ENCODE assay signal across 18 mouse cellular contexts in the genomic region with DNA sequence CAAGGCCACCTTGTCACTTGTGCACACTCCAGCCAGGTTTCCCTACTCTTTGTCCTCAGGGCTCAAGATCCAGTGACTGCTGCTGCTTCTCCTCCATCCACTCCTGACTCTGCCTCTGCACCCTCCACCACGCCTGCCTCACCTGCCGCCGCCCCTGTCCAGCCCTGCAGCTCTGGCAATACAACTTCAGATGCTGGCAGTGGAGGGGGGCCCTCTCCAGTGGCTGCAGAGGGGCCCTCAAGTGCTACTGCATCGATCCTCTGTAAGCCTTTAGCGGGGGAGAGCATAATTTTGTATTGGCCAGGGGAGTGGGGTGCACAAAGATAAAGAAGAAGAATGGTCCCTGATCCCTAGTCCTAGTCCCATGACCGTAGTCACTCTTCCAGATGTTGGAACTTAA. TPM values are rescaled to one million over a fixed set of nuclear protein-coding genes. Genes with fewer than 3 reads are reported as not detected.
DNase-seq lines count a peak whose midpoint lies in the region; ATAC-seq and TF ChIP-seq lines count a peak whose summit lies in the region.
"Had no signal": no experiment of that assay in that cellular context is flagged by ENCODE, and none has a peak within 500 bp of the region (broad histone marks: within the 10 kb centered on the region; RNA-seq: fewer than 3 reads in every experiment).

No protein-coding gene starts in this region.

- H3K27me3 ChIP-seq in hindbrain, embryonic 10.5 days (ENCODE audit: insufficient read depth, poor library complexity, severe bottlenecking) = no peaks in the 10 kb centered on the region
- H3K27me3 ChIP-seq in hindbrain, embryonic 12.5 days = no peaks in the 10 kb centered on the region
- H3K27me3 ChIP-seq in midbrain, embryonic 12.5 days = no peaks in the 10 kb centered on the region
- H3K27me3 ChIP-seq in midbrain, postnatal 0 days (ENCODE audit: insufficient read depth, low read length) = no peaks in the 10 kb centered on the region
- H3K27me3 ChIP-seq in midbrain, embryonic 15.5 days (replicated peaks) = no peaks in the 10 kb centered on the region
- H3K27me3 ChIP-seq: kidney, embryonic 15.5 days; Patski had no signal

- no peak for TF ChIP-seq CTCF in midbrain, postnatal 0 days (IDR thresholded peaks at IDR 0.05)

- no peak overlapping the region for H3K4me2 ChIP-seq in hindbrain, embryonic 12.5 days (replicated peaks)
- no peak overlapping the region for H3K4me2 ChIP-seq in midbrain, embryonic 12.5 days (replicated peaks)
- H3K4me2 ChIP-seq in midbrain, postnatal 0 days (ENCODE audit: low read depth, low read length, poor library complexity, severe bottlenecking) = no peak overlapping the region
- 0 out of 2 replicates have a peak overlapping the region, but pooled peaks have one; percentile 92 for H3K4me2 ChIP-seq in midbrain, embryonic 15.5 days

- H3K4me1 ChIP-seq in hindbrain, embryonic 10.5 days (replicated peaks) = peaks cover 42% of the 10 kb centered on the region
- H3K4me1 ChIP-seq in hindbrain, embryonic 12.5 days = peaks cover 24% of the 10 kb centered on the region
- peaks cover 27% of the 10 kb centered on the region for H3K4me1 ChIP-seq in midbrain, embryonic 12.5 days
- no peaks in the 10 kb centered on the region for H3K4me1 ChIP-seq in midbrain, postnatal 0 days (ENCODE audit: insufficient read depth, low read length)
- peaks cover 28% of the 10 kb centered on the region for H3K4me1 ChIP-seq in midbrain, embryonic 15.5 days

- H3K36me3 ChIP-seq in hindbrain, embryonic 10.5 days = peaks cover 57% of the 10 kb centered on the region
- peaks cover 51% of the 10 kb centered on the region for H3K36me3 ChIP-seq in hindbrain, embryonic 12.5 days
- peaks cover 54% of the 10 kb centered on the region for H3K36me3 ChIP-seq in midbrain, embryonic 12.5 days
- H3K36me3 ChIP-seq in midbrain, postnatal 0 days (ENCODE audit: insufficient read depth, low read length) = peaks cover 41% of the 10 kb centered on the region
- peaks cover 35% of the 10 kb centered on the region for H3K36me3 ChIP-seq in midbrain, embryonic 15.5 days (replicated peaks)

- H3K9ac ChIP-seq in hindbrain, embryonic 12.5 days = no peak overlapping the region
- H3K9ac ChIP-seq in midbrain, embryonic 12.5 days (replicated peaks) = peak overlapping the region; percentile 31; the same call in 1 of the 2 replicates
- H3K9ac ChIP-seq in midbrain, postnatal 0 days (replicated peaks; ENCODE audit: low read length, poor library complexity, severe bottlenecking) = no peak overlapping the region
- no peak overlapping the region for H3K9ac ChIP-seq in midbrain, embryonic 15.5 days
- H3K9ac ChIP-seq: kidney, embryonic 15.5 days had no signal

- no peak overlapping the region; the same call in 1 of the 2 replicates for H3K27ac ChIP-seq in hindbrain, embryonic 10.5 days
- no peak overlapping the region for H3K27ac ChIP-seq in hindbrain, embryonic 12.5 days
- no peak overlapping the region for H3K27ac ChIP-seq in midbrain, embryonic 12.5 days (replicated peaks)
- H3K27ac ChIP-seq in midbrain, postnatal 0 days (ENCODE audit: low read depth, low read length) = no peak overlapping the region
- no peak overlapping the region for H3K27ac ChIP-seq in midbrain, embryonic 15.5 days
- H3K27ac ChIP-seq: kidney, embryonic 15.5 days had no signal

- H3K9me3 ChIP-seq in hindbrain, embryonic 10.5 days = no peaks in the 10 kb centered on the region
- H3K9me3 ChIP-seq in hindbrain, embryonic 12.5 days (replicated peaks) = no peaks in the 10 kb centered on the region
- H3K9me3 ChIP-seq in midbrain, embryonic 12.5 days = no peaks in the 10 kb centered on the region
- H3K9me3 ChIP-seq in midbrain, postnatal 0 days (ENCODE audit: low read length) = no peaks in the 10 kb centered on the region
- H3K9me3 ChIP-seq in midbrain, embryonic 15.5 days = no peaks in the 10 kb centered on the region
- H3K9me3 ChIP-seq: kidney, embryonic 15.5 days had no signal

- H3K4me3 ChIP-seq in hindbrain, embryonic 10.5 days = peak overlapping the region; percentile 93
- no peak overlapping the region for H3K4me3 ChIP-seq in hindbrain, embryonic 12.5 days
- no peak overlapping the region for H3K4me3 ChIP-seq in midbrain, embryonic 12.5 days
- H3K4me3 ChIP-seq in midbrain, postnatal 0 days (ENCODE audit: low read depth, low read length) = no peak overlapping the region
- H3K4me3 ChIP-seq in midbrain, embryonic 15.5 days = no peak overlapping the region

- ATAC-seq in hindbrain, embryonic 12.5 days (ENCODE audit: low FRiP score) = no peak
- ATAC-seq in midbrain, embryonic 12.5 days (ENCODE audit: low FRiP score, low read depth) = no peak
- no peak for ATAC-seq in midbrain, postnatal 0 days (ENCODE audit: low FRiP score)
- ATAC-seq in midbrain, embryonic 15.5 days (replicated peaks) = no peak
- ATAC-seq: inflammation-experienced regulatory T-cells, adult 6 months; Patski had no signal

- 98% methylated on average over 6 of the region's 6 CpGs for WGBS in hindbrain, embryonic 10.5 days
- 94% methylated on average over 6 of the region's 6 CpGs for WGBS in hindbrain, embryonic 12.5 days
- 95% methylated on average over 6 of the region's 6 CpGs for WGBS in midbrain, embryonic 12.5 days
- WGBS in midbrain, postnatal 0 days = 97% methylated on average over 6 of the region's 6 CpGs
- WGBS in midbrain, embryonic 15.5 days = 97% methylated on average over 6 of the region's 6 CpGs

- DNase-seq in cerebellum, adult 11-12 months = peak; percentile 50
- DNase-seq in cerebellum, adult 11 months = no peak
- no peak for DNase-seq in hindbrain, embryonic 10.5 days (ENCODE audit: low spot score)
- no peak for DNase-seq in midbrain, postnatal 0 days (ENCODE audit: low spot score)
- DNase-seq in urinary bladder, postnatal 25 days (ENCODE audit: low spot score) = no peak
- DNase-seq: adrenal gland, postnatal 36 days; lung, postnatal 10 days; thymus, postnatal 4 days had no signal

RNA-seq across cellular contexts. Expression of a gene that starts 2.2 kb away (rescaled TPM):
- polyA plus RNA-seq in hindbrain, embryonic 10.5 days (2016; fragmentation: Nextera tagmentation; extraction: Ambion mirVana) = 69.0 and 72.5 TPM in 2 replicates
- 59.4 and 60.7 TPM in 2 replicates for polyA plus RNA-seq in hindbrain, embryonic 12.5 days (2016; fragmentation: Nextera tagmentation; extraction: Ambion mirVana)
- 64.7 and 71.2 TPM in 2 replicates for polyA plus RNA-seq in midbrain, embryonic 12.5 days (2016; fragmentation: Nextera tagmentation; extraction: Ambion mirVana)
- total RNA-seq in midbrain, postnatal 0 days (2014; rRNA removed) = 103 and 120 TPM in 2 replicates
- 29.7 and 30.4 TPM in 2 replicates for polyA plus RNA-seq in midbrain, postnatal 0 days (2015; fragmentation: Nextera tagmentation; extraction: Ambion mirVana)
- 45.9 and 48.0 TPM in 2 replicates for polyA plus RNA-seq in midbrain, embryonic 15.5 days (2015; fragmentation: Nextera tagmentation; extraction: Ambion mirVana)

RNA-seq across cellular contexts. Expression of a gene that starts 2.9 kb away (rescaled TPM):
- 173 and 180 TPM in 2 replicates for polyA plus RNA-seq in hindbrain, embryonic 10.5 days (2016; fragmentation: Nextera tagmentation; extraction: Ambion mirVana)
- 124 and 140 TPM in 2 replicates for polyA plus RNA-seq in hindbrain, embryonic 12.5 days (2016; fragmentation: Nextera tagmentation; extraction: Ambion mirVana)
- polyA plus RNA-seq in midbrain, embryonic 12.5 days (2016; fragmentation: Nextera tagmentation; extraction: Ambion mirVana) = 137 and 152 TPM in 2 replicates
- 46.7 and 66.0 TPM in 2 replicates for total RNA-seq in midbrain, postnatal 0 days (2014; rRNA removed)
- 187 and 205 TPM in 2 replicates for polyA plus RNA-seq in midbrain, postnatal 0 days (2015; fragmentation: Nextera tagmentation; extraction: Ambion mirVana)
- polyA plus RNA-seq in midbrain, embryonic 15.5 days (2015; fragmentation: Nextera tagmentation; extraction: Ambion mirVana) = 206 and 232 TPM in 2 replicates

RNA-seq across cellular contexts. Expression of a gene that starts 7.6 kb away (rescaled TPM):
- 2.1 and 2.9 TPM in 2 replicates for polyA plus RNA-seq in hindbrain, embryonic 10.5 days (2016; fragmentation: Nextera tagmentation; extraction: Ambion mirVana)
- polyA plus RNA-seq in hindbrain, embryonic 12.5 days (2016; fragmentation: Nextera tagmentation; extraction: Ambion mirVana) = 1.5 and 2.4 TPM in 2 replicates
- polyA plus RNA-seq in midbrain, embryonic 12.5 days (2016; fragmentation: Nextera tagmentation; extraction: Ambion mirVana) = 0.21 and 0.47 TPM in 2 replicates
- 0.60 TPM in 1 of 2 replicates, not detected in the other for total RNA-seq in midbrain, postnatal 0 days (2014; rRNA removed)
- polyA plus RNA-seq in midbrain, postnatal 0 days (2015; fragmentation: Nextera tagmentation; extraction: Ambion mirVana) = 0.46 TPM in 1 of 2 replicates, not detected in the other
- 0.41 and 1.3 TPM in 2 replicates for polyA plus RNA-seq in midbrain, embryonic 15.5 days (2015; fragmentation: Nextera tagmentation; extraction: Ambion mirVana)
- total RNA-seq: adrenal gland, postnatal 36 days; left cerebral cortex, adult 8-10 months; monocyte, adult 5-6 weeks had no signal
- polyA plus RNA-seq: erythroblast, embryonic 14.5 days; heart, postnatal 0 days; inflammation-experienced regulatory T-cells, adult 6 months had no signal

RNA-seq across cellular contexts. Expression of a gene that starts 19.9 kb away (rescaled TPM):
- 207 and 220 TPM in 2 replicates for polyA plus RNA-seq in hindbrain, embryonic 10.5 days (2016; fragmentation: Nextera tagmentation; extraction: Ambion mirVana)
- polyA plus RNA-seq in hindbrain, embryonic 12.5 days (2016; fragmentation: Nextera tagmentation; extraction: Ambion mirVana) = 152 and 155 TPM in 2 replicates
- 132 and 137 TPM in 2 replicates for polyA plus RNA-seq in midbrain, embryonic 12.5 days (2016; fragmentation: Nextera tagmentation; extraction: Ambion mirVana)
- total RNA-seq in midbrain, postnatal 0 days (2014; rRNA removed) = 236 and 250 TPM in 2 replicates
- polyA plus RNA-seq in midbrain, postnatal 0 days (2015; fragmentation: Nextera tagmentation; extraction: Ambion mirVana) = 196 and 210 TPM in 2 replicates
- polyA plus RNA-seq in midbrain, embryonic 15.5 days (2015; fragmentation: Nextera tagmentation; extraction: Ambion mirVana) = 133 and 143 TPM in 2 replicates

RNA-seq across cellular contexts. Expression of a gene that starts 23.5 kb away (rescaled TPM):
- 30.7 and 31.0 TPM in 2 replicates for polyA plus RNA-seq in hindbrain, embryonic 10.5 days (2016; fragmentation: Nextera tagmentation; extraction: Ambion mirVana)
- polyA plus RNA-seq in hindbrain, embryonic 12.5 days (2016; fragmentation: Nextera tagmentation; extraction: Ambion mirVana) = 44.2 and 44.5 TPM in 2 replicates
- 47.8 and 49.9 TPM in 2 replicates for polyA plus RNA-seq in midbrain, embryonic 12.5 days (2016; fragmentation: Nextera tagmentation; extraction: Ambion mirVana)
- total RNA-seq in midbrain, postnatal 0 days (2014; rRNA removed) = 56.9 and 58.2 TPM in 2 replicates
- 15.4 and 16.1 TPM in 2 replicates for polyA plus RNA-seq in midbrain, postnatal 0 days (2015; fragmentation: Nextera tagmentation; extraction: Ambion mirVana)
- 37.0 and 37.7 TPM in 2 replicates for polyA plus RNA-seq in midbrain, embryonic 15.5 days (2015; fragmentation: Nextera tagmentation; extraction: Ambion mirVana)
